Mouse (Mus musculus) testis, postnatal 14 days (tissue): ENCODE results near the gene Larp1b.
A peak's percentile ranks its signal among the peaks of the same experiment; 100 is the strongest.
"Not testable (repeated sequence)": the region's sequence is repeated elsewhere in the genome, so short reads cannot be mapped to it uniquely, and the experiment has no call there.

Experiments used
- DNase-seq: peaks from one replicate; pipeline ENCODE4 v3.0.0; 2021; ENCODE audit warnings: low spot score

Gene Larp1b

DNA sequence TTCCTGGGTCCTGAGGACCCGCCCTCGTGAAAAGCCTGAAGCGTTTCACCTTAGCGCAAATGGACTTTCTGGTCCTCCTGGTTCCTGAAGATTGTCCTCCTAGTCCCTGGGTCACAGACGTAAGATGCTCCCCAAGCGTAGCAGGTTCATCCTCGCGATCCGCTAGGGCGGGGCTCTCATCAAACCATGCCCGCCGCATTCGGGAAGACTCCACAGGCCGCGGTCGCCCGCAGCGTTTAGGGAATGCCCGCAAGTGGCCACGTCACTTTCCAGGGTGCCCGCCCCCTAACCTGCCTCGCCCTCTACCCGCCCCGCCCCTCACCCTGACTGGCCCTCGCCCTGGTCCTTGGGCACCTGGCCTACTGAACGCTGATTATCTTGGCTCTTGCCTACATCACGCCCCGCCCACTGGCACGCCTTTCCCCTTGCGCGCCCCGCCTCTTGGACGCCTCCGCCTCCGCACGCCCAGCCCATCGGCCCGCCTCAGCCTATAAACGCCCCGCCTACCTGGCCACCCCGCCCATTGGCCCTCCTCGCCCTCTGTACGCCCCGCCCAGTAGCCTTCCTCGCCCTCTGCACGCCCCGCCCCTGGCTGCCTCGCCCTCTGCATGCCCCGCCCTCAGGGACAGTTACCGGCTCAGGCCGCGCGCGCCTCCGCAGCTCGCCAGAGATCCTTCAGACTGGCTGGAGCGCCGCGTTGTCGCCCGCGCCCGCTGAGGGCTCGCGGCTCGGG lies at the start of gene Larp1b:
TSS of gene Larp1b (plus strand) at position 659 of the 733 bp plus-strand sequence.
- peak; percentile 100 for DNase-seq

GRCm38 (mm10) chr3:40902443-40902842 lies 47.2 kb upstream of the Larp1b start, which contains the start of gene 1700034I23Rik:
Gene 1700034I23Rik (minus strand): TSS chr3:40902543.
- not testable (repeated sequence) for DNase-seq

GRCm38 (mm10) chr3:40938189-40938588 lies 11.4 kb upstream of the Larp1b start:
- DNase-seq = no peak

DNA sequence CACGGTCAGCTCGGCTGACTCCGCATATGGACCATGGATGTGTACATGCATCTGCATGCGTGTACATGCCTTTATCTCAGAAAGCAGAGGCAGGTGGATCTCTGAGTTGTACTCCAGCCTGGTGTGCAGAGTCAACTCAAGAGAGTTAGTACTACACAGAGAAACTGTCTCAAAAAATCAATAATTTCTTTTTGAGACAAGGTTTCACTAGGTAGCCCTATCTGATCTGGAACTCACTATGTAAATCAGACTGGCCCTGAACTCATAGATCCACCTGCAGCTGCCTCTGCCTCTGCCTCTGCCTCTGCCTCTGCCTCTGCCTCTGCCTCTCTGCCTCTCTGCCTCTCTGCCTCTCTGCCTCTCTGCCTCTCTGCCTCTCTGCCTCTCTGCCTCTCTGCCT lies 11.0 kb upstream of the Larp1b start:
- no peak for DNase-seq

- no peak for DNase-seq
Observed at GRCm38 (mm10) chr3:40939019-40939418, 10.6 kb upstream of the Larp1b start.

DNA sequence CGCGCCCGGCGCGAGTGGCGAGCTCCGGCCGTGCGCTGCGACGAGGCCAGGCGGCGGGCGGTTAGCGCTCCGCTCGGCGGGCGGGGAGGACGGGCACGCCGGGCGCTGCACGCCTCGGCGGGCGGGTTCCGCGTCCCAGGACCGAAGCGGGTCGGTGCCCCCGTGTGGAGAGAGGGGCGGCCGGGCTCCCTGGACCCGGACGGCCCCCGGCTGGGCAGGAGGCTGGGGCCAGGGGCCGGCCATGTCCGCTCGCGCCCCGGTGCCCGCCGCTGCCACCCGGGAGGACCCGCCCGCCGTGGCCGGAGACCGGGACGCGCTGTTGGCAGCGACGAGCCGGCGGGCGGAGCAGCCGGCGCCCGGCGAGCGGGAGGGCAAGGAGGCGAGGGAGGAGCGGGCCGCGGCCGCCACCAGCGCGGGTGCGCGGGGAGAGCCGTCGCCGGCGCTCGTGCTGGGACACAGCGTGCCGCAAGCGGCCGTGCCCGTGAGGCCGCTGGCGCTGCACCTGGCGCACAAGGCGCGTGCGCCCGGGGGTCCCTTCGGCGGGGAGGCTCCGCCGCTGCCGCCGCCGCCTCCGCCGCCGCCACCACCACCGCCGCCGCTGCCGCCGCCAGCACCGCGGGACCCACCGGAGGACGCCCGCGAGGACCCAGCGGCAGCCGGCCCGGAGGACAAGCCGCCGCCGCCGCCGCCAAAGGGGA lies 424 bp downstream of the Larp1b start:
- DNase-seq = peak; percentile 67

GRCm38 (mm10) chr3:40950601-40951201 lies 1.1 kb downstream of the Larp1b start:
- DNase-seq = peak; percentile 76

- no peak for DNase-seq
Observed at GRCm38 (mm10) chr3:40951365-40951764, 1.7 kb downstream of the Larp1b start.

DNA sequence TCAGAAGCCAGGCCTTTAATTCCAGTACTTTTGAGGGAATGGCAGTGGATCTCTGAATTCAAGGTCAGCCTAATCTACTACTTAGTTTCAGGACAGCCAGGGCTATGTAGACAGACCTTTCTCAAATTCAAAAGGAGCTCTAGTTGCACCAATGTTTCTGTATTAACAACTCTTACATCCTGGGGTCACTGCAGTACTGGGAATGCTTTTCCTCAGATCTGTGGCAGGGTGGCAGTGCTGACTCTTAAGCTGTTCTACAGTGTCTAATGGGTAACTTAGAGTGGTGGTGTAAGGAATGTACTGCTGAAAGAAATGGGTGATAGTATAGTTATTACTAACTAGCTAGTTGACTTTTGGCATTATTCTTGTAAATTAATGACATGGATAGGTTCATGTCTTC lies 3.0 kb downstream of the Larp1b start:
- no peak for DNase-seq

DNA sequence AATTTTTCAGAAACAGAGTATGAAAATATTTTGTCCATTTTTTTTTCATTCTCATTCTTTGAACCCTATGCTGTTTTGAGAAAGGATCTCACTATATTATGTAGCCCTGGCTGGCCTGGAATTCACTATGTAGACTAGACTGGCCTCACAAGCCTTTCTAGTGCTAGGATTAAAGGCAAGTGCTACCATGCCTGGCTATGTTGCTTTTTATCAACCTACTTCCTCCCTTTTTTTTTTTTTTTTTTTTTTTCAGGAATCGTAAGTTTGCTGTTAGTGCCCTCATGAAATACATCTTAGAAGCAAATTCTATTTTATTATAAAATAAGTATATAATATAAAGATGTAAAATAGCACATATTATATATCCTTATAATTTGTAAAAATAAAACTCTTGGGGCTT lies 5.2 kb downstream of the Larp1b start:
- no peak for DNase-seq

GRCm38 (mm10) chr3:40958831-40959230 lies 9.2 kb downstream of the Larp1b start:
- DNase-seq = no peak

DNA sequence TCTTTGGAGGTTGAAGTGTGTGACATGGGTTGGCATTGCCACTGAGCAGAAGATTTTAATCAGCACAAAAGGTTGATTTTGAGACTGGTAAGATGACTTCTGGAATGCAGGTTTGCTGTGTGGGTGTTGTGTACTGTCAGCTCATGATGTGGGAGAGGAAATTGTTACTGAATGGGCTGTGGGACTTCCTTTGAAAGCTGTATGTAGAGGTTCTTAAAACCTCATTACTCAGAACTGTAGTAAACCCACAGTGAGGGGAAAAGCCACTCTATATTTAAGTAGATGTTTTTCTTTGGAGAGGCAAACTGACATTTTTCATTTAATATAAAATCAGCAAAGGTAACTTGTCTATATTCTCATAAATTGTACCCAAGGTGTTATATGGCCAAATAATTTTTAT lies 31.1 kb downstream of the Larp1b start:
- DNase-seq = no peak

- no peak for DNase-seq
Observed at GRCm38 (mm10) chr3:40987539-40987938, 37.9 kb downstream of the Larp1b start.

DNA sequence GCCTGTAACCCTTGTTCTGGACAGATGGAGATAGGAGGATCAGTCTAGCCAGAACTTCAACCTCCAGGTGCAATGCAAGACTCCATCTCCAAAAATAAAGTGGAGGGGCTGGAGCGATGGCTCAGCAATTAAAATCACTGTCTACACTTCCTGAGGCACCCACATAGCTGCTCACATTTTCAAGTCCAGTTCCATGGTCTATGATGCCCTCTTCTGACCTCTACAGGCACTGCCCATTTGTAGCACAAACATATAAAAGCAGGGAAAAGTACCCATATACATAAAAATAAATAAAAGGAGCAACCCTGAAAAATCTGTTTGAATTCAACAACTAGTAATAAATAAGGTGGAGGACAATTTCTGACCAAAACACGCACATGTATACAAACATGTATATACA lies 39.1 kb downstream of the Larp1b start:
- no peak for DNase-seq

GRCm38 (mm10) chr3:40991541-40991940 lies 41.9 kb downstream of the Larp1b start:
- DNase-seq = no peak

- no peak for DNase-seq
Observed at GRCm38 (mm10) chr3:40995161-40995560, 45.5 kb downstream of the Larp1b start.

- no peak for DNase-seq
Observed at GRCm38 (mm10) chr3:41009315-41009714, 59.7 kb downstream of the Larp1b start.

- DNase-seq = no peak
Observed at GRCm38 (mm10) chr3:41009990-41010389, 60.4 kb downstream of the Larp1b start.

DNA sequence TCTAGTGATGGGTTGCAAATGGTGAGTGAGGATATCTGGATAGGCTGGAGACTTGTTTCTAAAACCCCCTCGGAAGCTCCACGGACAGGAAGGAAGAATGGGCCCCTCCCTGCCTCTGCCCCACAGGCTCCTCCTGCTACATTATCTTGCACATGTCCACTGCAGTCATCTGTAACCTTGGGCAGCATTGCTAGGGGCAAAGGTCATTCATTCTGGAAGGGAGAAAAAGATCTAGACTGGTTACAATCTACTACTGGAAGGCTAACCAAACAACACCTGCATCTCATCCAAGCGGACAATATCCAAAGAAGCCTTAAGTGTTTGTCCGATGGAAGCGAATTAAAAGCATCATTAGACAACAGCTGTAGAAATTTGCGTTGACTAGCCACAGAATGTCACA lies 61.1 kb downstream of the Larp1b start:
- no peak for DNase-seq

DNA sequence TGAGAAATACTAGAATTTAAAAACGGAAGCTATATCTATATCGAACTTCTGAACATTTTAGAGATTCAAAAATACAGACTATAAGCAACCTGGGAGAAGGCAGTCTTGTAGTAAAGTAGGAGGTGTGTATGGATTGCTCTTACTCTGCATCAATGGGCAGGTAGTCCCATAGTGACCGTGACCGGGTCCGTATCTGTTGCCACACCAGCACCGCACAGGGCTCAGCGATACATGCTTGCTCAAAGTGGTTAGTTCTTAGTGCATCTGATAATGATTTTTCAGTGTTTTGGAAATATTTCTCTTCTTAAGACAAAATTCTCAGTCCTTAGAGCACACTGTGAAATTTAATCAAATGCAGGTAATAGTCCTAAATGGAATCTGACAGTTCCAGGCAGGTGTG lies 62.8 kb downstream of the Larp1b start:
- no peak for DNase-seq

- DNase-seq = no peak
Observed at GRCm38 (mm10) chr3:41014946-41015345, 65.3 kb downstream of the Larp1b start.

DNA sequence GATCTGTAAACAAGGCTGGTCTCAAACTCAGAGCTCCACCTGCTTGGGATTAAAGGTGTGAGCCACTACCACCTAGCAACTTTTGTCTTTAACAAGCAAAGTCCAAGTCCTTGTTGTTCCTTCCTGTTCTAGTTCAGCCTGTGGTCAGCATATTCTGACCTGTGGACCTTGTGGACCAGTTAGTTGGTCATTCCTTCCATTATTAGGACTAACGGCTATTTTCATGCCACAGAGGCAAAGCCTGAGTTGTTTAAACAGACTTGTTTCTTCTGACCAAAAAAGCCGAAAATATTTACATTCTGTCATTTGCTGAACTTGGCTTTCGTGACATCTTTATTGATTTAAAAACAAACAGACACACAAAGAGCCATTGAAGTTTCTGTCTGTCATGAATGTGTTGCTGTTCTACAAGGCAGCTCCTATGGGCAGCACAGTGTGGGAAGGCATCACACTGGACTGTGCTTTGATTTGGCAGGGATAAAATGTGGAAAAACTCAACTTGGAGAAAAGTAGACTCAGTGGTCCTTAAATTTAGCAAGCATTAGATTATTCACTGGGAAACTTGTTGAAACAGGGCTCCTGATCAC lies 68.5 kb downstream of the Larp1b start:
- DNase-seq = no peak

DNA sequence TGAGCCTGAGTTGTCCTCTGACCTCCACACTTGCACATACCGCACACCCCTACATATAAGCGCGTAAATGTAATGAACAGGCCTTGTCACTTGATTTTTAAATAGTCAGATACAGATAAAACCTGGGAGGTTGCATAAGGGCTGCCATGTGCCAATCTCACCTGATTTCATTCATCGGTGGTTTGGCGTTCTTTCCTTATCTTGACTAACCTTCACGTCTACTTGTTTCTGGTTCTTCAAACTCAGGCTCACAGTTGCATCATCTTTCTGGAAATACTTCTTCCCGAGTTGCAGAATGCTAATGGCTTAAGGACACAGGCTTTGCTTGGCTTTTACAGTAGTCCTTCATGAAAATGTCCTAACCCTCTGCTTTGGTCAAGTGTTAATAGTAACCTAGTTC lies 71.1 kb downstream of the Larp1b start:
- no peak for DNase-seq
